Mouse (Mus musculus): ENCODE results near the gene Slc29a3. TPM values are rescaled to one million over a fixed set of nuclear protein-coding genes. Genes with fewer than 3 reads are reported as not detected.

Gene Slc29a3
- total and polyA plus RNA-seq, 3 experiments: 1.3 to 5.7 (median 1.7) TPM

- no peak for TF ChIP-seq TAL1 (conservative IDR thresholded peaks at IDR 0.05; ENCODE audit: low read depth, low read length)
- no peak for TF ChIP-seq GATA1 (IDR thresholded peaks at IDR 0.05; ENCODE audit: borderline replicate concordance, low read length)
- no peak for TF ChIP-seq GATA2 (IDR thresholded peaks at IDR 0.05; ENCODE audit: borderline replicate concordance, low read depth, low read length)
- TF ChIP-seq POLR2AphosphoS5 (IDR thresholded peaks at IDR 0.05; ENCODE audit: insufficient replicate concordance, low read depth, low read length): no peak
- no peak for TF ChIP-seq CTCF (IDR thresholded peaks at IDR 0.05; ENCODE audit: low read depth, low read length)
- Histone ChIP-seq H3K27me3 (ENCODE audit: insufficient read depth, low read length) (no peaks in the 10 kb centered on the region), H3K4me1 (ENCODE audit: insufficient read depth, low read depth, low read length) (no peaks in the 10 kb centered on the region)
Observed at GRCm38 (mm10) chr10:60696390-60696789, 56.2 kb downstream of the Slc29a3 start, which contains the start of gene Cdh23. Cdh23 (minus strand) TSS chr10:60696490.

DNA sequence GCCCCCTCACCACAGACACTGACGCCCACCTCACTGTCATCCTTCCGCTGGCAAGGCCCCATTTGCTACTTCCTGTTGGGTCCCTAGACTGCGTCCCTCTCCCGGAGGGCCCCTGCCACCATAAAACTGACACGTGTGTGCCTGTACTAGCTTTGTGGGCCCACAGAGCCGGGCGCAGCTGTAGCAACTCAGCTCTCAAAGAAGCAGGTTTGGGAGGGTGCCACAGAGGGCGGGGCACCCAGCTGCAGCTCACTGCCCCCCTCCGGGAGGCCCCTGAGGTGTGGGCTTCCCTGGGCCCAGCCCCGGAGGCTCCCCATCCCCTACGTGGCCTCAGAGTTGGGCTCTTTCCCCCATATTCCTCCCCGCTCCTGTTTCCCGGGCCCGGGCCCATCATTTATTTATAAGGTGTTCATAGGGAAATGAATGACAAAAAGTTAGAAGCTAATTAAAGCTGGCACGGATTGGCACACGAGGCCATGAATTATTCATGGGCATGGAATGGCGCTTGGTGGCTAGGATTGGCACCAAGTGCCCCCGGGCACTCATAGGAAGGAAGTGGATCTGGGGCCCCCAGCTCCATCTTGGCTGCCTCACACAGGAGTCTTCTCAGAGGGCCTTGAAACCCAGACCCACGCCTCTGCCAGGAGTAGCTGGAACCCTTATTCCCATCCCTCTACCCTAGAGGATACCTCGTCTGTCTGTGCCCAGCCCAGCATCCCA is 60.8 kb downstream of the Slc29a3 start:
- Histone ChIP-seq H3K4me3 (ENCODE audit: low read depth, low read length) (no peak overlapping the region), H3K27me3 (ENCODE audit: insufficient read depth, low read length) (no peaks in the 10 kb centered on the region), H3K36me3 (replicated peaks) (no peaks in the 10 kb centered on the region), H3K9me3 (replicated peaks) (peaks cover 50% of the 10 kb centered on the region), H3K4me1 (ENCODE audit: insufficient read depth, low read depth, low read length) (no peaks in the 10 kb centered on the region)
- DNase-seq (ENCODE audit: low spot score) (no peak), ATAC-seq (ENCODE audit: extremely low read depth, insufficient number of reproducible peaks, low FRiP score, poor library complexity, severe bottlenecking) (no peak)
- TF ChIP-seq POLR2AphosphoS5 (IDR thresholded peaks at IDR 0.05; ENCODE audit: insufficient replicate concordance, low read depth, low read length) (no peak), CTCF (IDR thresholded peaks at IDR 0.05; ENCODE audit: low read depth, low read length) (no peak), GATA1 (IDR thresholded peaks at IDR 0.05; ENCODE audit: borderline replicate concordance, low read length) (no peak), TAL1 (conservative IDR thresholded peaks at IDR 0.05; ENCODE audit: low read depth, low read length) (no peak), GATA2 (IDR thresholded peaks at IDR 0.05; ENCODE audit: borderline replicate concordance, low read depth, low read length) (no peak)

More at GRCm38 (mm10) chr10:60696390-60696789, 56.2 kb downstream of the Slc29a3 start, which contains the start of gene Cdh23:
- Histone ChIP-seq H3K9me3 (replicated peaks) (peaks cover 36% of the 10 kb centered on the region), H3K36me3 (replicated peaks) (no peaks in the 10 kb centered on the region), H3K4me3 (ENCODE audit: low read depth, low read length) (no peak within 1 kb of the TSS)
- DNase-seq (ENCODE audit: low spot score) (no peak), ATAC-seq (ENCODE audit: extremely low read depth, insufficient number of reproducible peaks, low FRiP score, poor library complexity, severe bottlenecking) (no peak)

DNA sequence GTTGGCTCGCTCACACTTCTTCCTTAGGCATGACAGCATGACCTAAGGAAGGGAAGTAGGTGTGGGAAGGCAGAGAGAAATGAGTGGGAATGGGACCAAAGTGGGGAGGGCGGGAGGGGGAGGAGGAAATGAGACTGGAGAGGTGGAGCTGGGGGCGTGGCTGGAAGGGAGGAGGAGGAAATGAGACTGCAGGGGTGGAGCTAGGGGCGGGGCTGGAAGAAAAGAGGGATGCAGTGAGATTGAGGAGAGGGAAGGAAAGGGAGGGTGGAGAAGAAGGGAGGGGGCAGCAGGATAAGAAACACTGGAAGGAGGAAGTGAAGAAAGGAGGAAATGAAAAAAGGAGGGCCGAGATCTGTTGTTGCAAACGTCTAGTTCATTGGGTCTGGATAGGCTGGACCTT is 61.6 kb downstream of the Slc29a3 start:
- H3K36me3 ChIP-seq (replicated peaks): no peaks in the 10 kb centered on the region
- no peaks in the 10 kb centered on the region for H3K27me3 ChIP-seq (ENCODE audit: insufficient read depth, low read length)
- TF ChIP-seq GATA2 (IDR thresholded peaks at IDR 0.05; ENCODE audit: borderline replicate concordance, low read depth, low read length) (no peak), TAL1 (conservative IDR thresholded peaks at IDR 0.05; ENCODE audit: low read depth, low read length) (no peak), POLR2AphosphoS5 (IDR thresholded peaks at IDR 0.05; ENCODE audit: insufficient replicate concordance, low read depth, low read length) (no peak), CTCF (IDR thresholded peaks at IDR 0.05; ENCODE audit: low read depth, low read length) (no peak), GATA1 (IDR thresholded peaks at IDR 0.05; ENCODE audit: borderline replicate concordance, low read length) (no peak)
- H3K4me3 ChIP-seq (ENCODE audit: low read depth, low read length): no peak overlapping the region
- DNase-seq (ENCODE audit: low spot score) (no peak), ATAC-seq (ENCODE audit: extremely low read depth, insufficient number of reproducible peaks, low FRiP score, poor library complexity, severe bottlenecking) (no peak)
- H3K9me3 ChIP-seq (replicated peaks): peaks cover 53% of the 10 kb centered on the region
- no peaks in the 10 kb centered on the region for H3K4me1 ChIP-seq (ENCODE audit: insufficient read depth, low read depth, low read length)

DNA sequence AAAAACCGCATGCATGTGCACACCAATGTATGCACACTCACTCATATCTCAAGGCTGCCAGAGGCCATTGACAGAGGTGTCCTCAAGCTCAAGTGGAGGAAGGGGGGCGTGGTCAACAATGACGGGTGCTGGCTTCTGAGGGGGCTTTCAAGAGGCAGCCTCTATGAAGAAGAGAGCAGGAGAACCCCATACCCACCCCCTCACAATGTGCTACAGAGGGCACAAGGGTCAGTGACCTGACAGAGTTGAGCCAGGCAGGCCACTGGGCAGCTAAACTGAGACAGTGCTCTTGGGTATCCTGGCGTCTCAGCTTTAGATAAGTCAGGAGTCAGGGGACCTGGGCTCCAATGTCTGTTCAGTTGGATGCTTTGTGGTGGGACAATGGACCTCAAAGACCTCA is 63.2 kb downstream of the Slc29a3 start:
- Histone ChIP-seq H3K9me3 (replicated peaks) (peaks cover 66% of the 10 kb centered on the region), H3K36me3 (replicated peaks) (no peaks in the 10 kb centered on the region), H3K27me3 (ENCODE audit: insufficient read depth, low read length) (no peaks in the 10 kb centered on the region), H3K4me1 (ENCODE audit: insufficient read depth, low read depth, low read length) (no peaks in the 10 kb centered on the region), H3K4me3 (ENCODE audit: low read depth, low read length) (no peak overlapping the region)
- no peak for DNase-seq (ENCODE audit: low spot score)
- TF ChIP-seq GATA1 (IDR thresholded peaks at IDR 0.05; ENCODE audit: borderline replicate concordance, low read length): no peak
- TF ChIP-seq CTCF (IDR thresholded peaks at IDR 0.05; ENCODE audit: low read depth, low read length): no peak
- no peak for TF ChIP-seq TAL1 (conservative IDR thresholded peaks at IDR 0.05; ENCODE audit: low read depth, low read length)
- TF ChIP-seq GATA2 (IDR thresholded peaks at IDR 0.05; ENCODE audit: borderline replicate concordance, low read depth, low read length): no peak
- no peak for TF ChIP-seq POLR2AphosphoS5 (IDR thresholded peaks at IDR 0.05; ENCODE audit: insufficient replicate concordance, low read depth, low read length)
- ATAC-seq (ENCODE audit: extremely low read depth, insufficient number of reproducible peaks, low FRiP score, poor library complexity, severe bottlenecking): no peak

GRCm38 (mm10) chr10:60687011-60687776 is 65.4 kb downstream of the Slc29a3 start:
- TF ChIP-seq POLR2AphosphoS5 (IDR thresholded peaks at IDR 0.05; ENCODE audit: insufficient replicate concordance, low read depth, low read length) (no peak), GATA1 (IDR thresholded peaks at IDR 0.05; ENCODE audit: borderline replicate concordance, low read length) (no peak), GATA2 (IDR thresholded peaks at IDR 0.05; ENCODE audit: borderline replicate concordance, low read depth, low read length) (no peak), CTCF (IDR thresholded peaks at IDR 0.05; ENCODE audit: low read depth, low read length) (no peak), TAL1 (conservative IDR thresholded peaks at IDR 0.05; ENCODE audit: low read depth, low read length) (no peak)
- Histone ChIP-seq H3K4me1 (ENCODE audit: insufficient read depth, low read depth, low read length) (no peaks in the 10 kb centered on the region), H3K36me3 (replicated peaks) (no peaks in the 10 kb centered on the region), H3K4me3 (ENCODE audit: low read depth, low read length) (no peak overlapping the region), H3K9me3 (replicated peaks) (peaks cover 59% of the 10 kb centered on the region), H3K27me3 (ENCODE audit: insufficient read depth, low read length) (no peaks in the 10 kb centered on the region)
- ATAC-seq (ENCODE audit: extremely low read depth, insufficient number of reproducible peaks, low FRiP score, poor library complexity, severe bottlenecking) (no peak), DNase-seq (ENCODE audit: low spot score) (no peak)

DNA sequence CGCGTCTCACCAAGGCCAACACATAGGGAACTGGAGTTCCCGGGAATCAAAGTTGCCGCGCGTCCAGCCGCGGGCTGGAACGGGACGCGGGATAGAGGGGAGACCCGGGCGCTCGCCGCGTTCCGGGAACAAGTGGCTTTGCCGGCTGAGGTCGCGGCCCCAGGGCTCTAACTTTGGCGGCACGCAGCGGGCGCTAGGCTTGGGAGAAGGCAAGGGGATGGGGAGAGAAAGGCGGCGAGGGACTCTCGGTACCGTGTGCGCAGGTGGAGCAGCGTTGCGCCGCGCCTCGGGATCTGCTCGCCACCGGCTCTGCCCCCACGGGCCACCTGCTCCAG is 66.0 kb downstream of the Slc29a3 start:
- H3K27me3 ChIP-seq (ENCODE audit: insufficient read depth, low read length): no peaks in the 10 kb centered on the region
- no peak overlapping the region for H3K4me3 ChIP-seq (ENCODE audit: low read depth, low read length)
- TF ChIP-seq CTCF (IDR thresholded peaks at IDR 0.05; ENCODE audit: low read depth, low read length) (no peak), TAL1 (conservative IDR thresholded peaks at IDR 0.05; ENCODE audit: low read depth, low read length) (no peak), GATA1 (IDR thresholded peaks at IDR 0.05; ENCODE audit: borderline replicate concordance, low read length) (no peak), GATA2 (IDR thresholded peaks at IDR 0.05; ENCODE audit: borderline replicate concordance, low read depth, low read length) (no peak), POLR2AphosphoS5 (IDR thresholded peaks at IDR 0.05; ENCODE audit: insufficient replicate concordance, low read depth, low read length) (no peak)
- no peaks in the 10 kb centered on the region for H3K36me3 ChIP-seq (replicated peaks)
- no peak for DNase-seq (ENCODE audit: low spot score)
- H3K4me1 ChIP-seq (ENCODE audit: insufficient read depth, low read depth, low read length): no peaks in the 10 kb centered on the region
- ATAC-seq (ENCODE audit: extremely low read depth, insufficient number of reproducible peaks, low FRiP score, poor library complexity, severe bottlenecking): no peak
- H3K9me3 ChIP-seq (replicated peaks): peaks cover 55% of the 10 kb centered on the region

All from G1E (cell line).